ENCODE assay signal across 8 mouse cellular contexts in the genomic region with DNA sequence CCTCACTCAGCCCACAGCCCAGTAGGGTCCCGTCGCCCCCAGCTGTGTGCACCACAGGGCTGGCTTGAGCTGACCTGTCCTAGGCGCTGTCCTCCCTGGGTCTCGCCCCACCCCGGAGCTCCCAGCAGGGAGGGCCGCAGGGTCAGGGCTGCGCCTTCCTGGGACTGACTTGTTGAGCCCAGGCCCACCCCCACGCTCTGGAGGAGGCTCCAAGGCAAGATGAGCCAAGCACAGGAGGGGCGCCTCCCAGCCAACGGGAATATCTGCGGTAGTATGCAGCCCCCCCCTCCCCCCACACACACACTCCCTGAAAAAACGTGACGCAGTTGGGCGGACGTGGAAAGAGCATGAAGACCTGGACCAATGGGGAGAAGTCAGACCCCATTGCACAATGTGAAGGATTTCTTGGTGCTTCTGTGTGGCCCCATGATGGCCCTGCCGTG. TPM values are rescaled to one million over a fixed set of nuclear protein-coding genes. Genes with fewer than 3 reads are reported as not detected.
DNase-seq lines count a peak whose midpoint lies in the region; ATAC-seq and TF ChIP-seq lines count a peak whose summit lies in the region.

No protein-coding gene starts in this region.

- H3K27ac ChIP-seq in bone marrow macrophage, adult 2 months (ENCODE audit: insufficient read depth, low read depth, low read length) = peak overlapping the region; percentile 62
- H3K27ac ChIP-seq in forebrain, embryonic 10.5 days = peak overlapping the region; percentile 80
- peak overlapping the region; percentile 70 for H3K27ac ChIP-seq in liver, embryonic 15.5 days (replicated peaks)
- H3K27ac ChIP-seq in neural tube, embryonic 12.5 days = no peak overlapping the region
- H3K27ac ChIP-seq in left cerebral cortex, adult 2 months = no peak overlapping the region

- TF ChIP-seq POLR2A in bone marrow macrophage, adult 2 months (IDR thresholded peaks at IDR 0.05; ENCODE audit: borderline replicate concordance, low read depth, low read length) = no peak

- peak; percentile 59 for ATAC-seq in liver, embryonic 15.5 days (ENCODE audit: insufficient read depth)
- ATAC-seq in neural tube, embryonic 12.5 days (ENCODE audit: low FRiP score, low read depth) = peak; percentile 33; the same call in 1 of the 2 replicates

- intact Hi-C loops in heart, postnatal 25 days (cut with DNase I) = no loop called here
- intact Hi-C loops in left cerebral cortex, adult 2 months (cut with DNase I) = no loop called here

- WGBS in forebrain, embryonic 10.5 days = 8% methylated on average over 16 of the region's 16 CpGs
- WGBS in liver, embryonic 15.5 days (ENCODE audit: insufficient replicate concordance) = 28% methylated on average over 16 of the region's 16 CpGs
- 18% methylated on average over 16 of the region's 16 CpGs for WGBS in neural tube, embryonic 12.5 days

- H3K36me3 ChIP-seq in forebrain, embryonic 10.5 days (replicated peaks) = no peaks in the 10 kb centered on the region
- no peaks in the 10 kb centered on the region for H3K36me3 ChIP-seq in liver, embryonic 15.5 days (replicated peaks)
- H3K36me3 ChIP-seq in neural tube, embryonic 12.5 days = no peaks in the 10 kb centered on the region

- no peak overlapping the region for H3K4me3 ChIP-seq in bone marrow macrophage, adult 2 months (ENCODE audit: insufficient read depth, low read length)
- H3K4me3 ChIP-seq in forebrain, embryonic 10.5 days = peak overlapping the region; percentile 36
- 0 out of 2 replicates have a peak overlapping the region, but pooled peaks have one; percentile 11 for H3K4me3 ChIP-seq in liver, embryonic 15.5 days (replicated peaks)
- H3K4me3 ChIP-seq in neural tube, embryonic 12.5 days = 0 out of 2 replicates have a peak overlapping the region, but pooled peaks have one; percentile 13
- H3K4me3 ChIP-seq in left cerebral cortex, adult 2 months = no peak overlapping the region

- TF ChIP-seq CTCF in bone marrow macrophage, adult 2 months (IDR thresholded peaks at IDR 0.05; ENCODE audit: low read depth, low read length) = no peak
- TF ChIP-seq CTCF in left cerebral cortex, adult 2 months (IDR thresholded peaks at IDR 0.05) = no peak

- H3K27me3 ChIP-seq in forebrain, embryonic 10.5 days (ENCODE audit: poor library complexity, severe bottlenecking) = peaks cover 18% of the 10 kb centered on the region
- peaks cover 12% of the 10 kb centered on the region for H3K27me3 ChIP-seq in liver, embryonic 15.5 days
- no peaks in the 10 kb centered on the region for H3K27me3 ChIP-seq in neural tube, embryonic 12.5 days (replicated peaks)

- peak; percentile 36 for DNase-seq in forebrain, embryonic 10.5 days (ENCODE audit: extremely low spot score, low spot score)
- peak; percentile 49 for DNase-seq in heart, postnatal 25 days (ENCODE audit: low spot score)
- DNase-seq in left cerebral cortex, adult 2 months (ENCODE audit: extremely low spot score in 1 of 2, low spot score in 2 of 2) = no peak
- DNase-seq in thymus, postnatal 4 days = no peak
- DNase-seq in natural killer cell, adult 2 months (ENCODE audit: low spot score in 2 of 2) = no peak

- no peaks in the 10 kb centered on the region for H3K9me3 ChIP-seq in forebrain, embryonic 10.5 days
- no peaks in the 10 kb centered on the region for H3K9me3 ChIP-seq in liver, embryonic 15.5 days (replicated peaks)
- H3K9me3 ChIP-seq in neural tube, embryonic 12.5 days = no peaks in the 10 kb centered on the region

- peaks cover 49% of the 10 kb centered on the region for H3K4me1 ChIP-seq in bone marrow macrophage, adult 2 months (ENCODE audit: control insufficient read depth, insufficient read depth, low read length)
- H3K4me1 ChIP-seq in forebrain, embryonic 10.5 days = peaks cover 29% of the 10 kb centered on the region
- H3K4me1 ChIP-seq in liver, embryonic 15.5 days (replicated peaks) = peaks cover 6% of the 10 kb centered on the region
- H3K4me1 ChIP-seq in neural tube, embryonic 12.5 days = peaks cover 6% of the 10 kb centered on the region; the same call in 1 of the 2 replicates

- H3K9ac ChIP-seq in liver, embryonic 15.5 days = no peak overlapping the region
- no peak overlapping the region for H3K9ac ChIP-seq in neural tube, embryonic 12.5 days

- peak overlapping the region; percentile 52 for H3K4me2 ChIP-seq in liver, embryonic 15.5 days
- peak overlapping the region; percentile 51 for H3K4me2 ChIP-seq in neural tube, embryonic 12.5 days (replicated peaks)

RNA-seq across cellular contexts. Expression of gene Gm11084, which starts 51.8 kb away (rescaled TPM):
- polyA plus RNA-seq in bone marrow macrophage, adult 2 months (2012; ENCODE audit: insufficient read depth, insufficient read length, missing spikeins) = not detected in 2 replicates
- polyA plus RNA-seq in forebrain, embryonic 10.5 days (2016; fragmentation: Nextera tagmentation; extraction: Ambion mirVana) = not detected in 2 replicates
- total RNA-seq in heart, postnatal 25 days (2021) = not detected
- polyA plus RNA-seq in liver, embryonic 15.5 days (2015; fragmentation: Nextera tagmentation; extraction: Ambion mirVana) = not detected in 2 replicates
- polyA plus RNA-seq in neural tube, embryonic 12.5 days (2016; fragmentation: Nextera tagmentation; extraction: Ambion mirVana) = not detected in 2 replicates
- not detected for total RNA-seq in left cerebral cortex, adult 2 months (2021)

RNA-seq across cellular contexts. Expression of gene Sp3, which starts 58.1 kb away (rescaled TPM):
- polyA plus RNA-seq in bone marrow macrophage, adult 2 months (2012; ENCODE audit: insufficient read depth, insufficient read length, missing spikeins) = 65.5 and 72.8 TPM in 2 replicates
- 46.4 and 47.5 TPM in 2 replicates for polyA plus RNA-seq in forebrain, embryonic 10.5 days (2016; fragmentation: Nextera tagmentation; extraction: Ambion mirVana)
- total RNA-seq in heart, postnatal 25 days (2021) = 10 to 100 TPM; 34.8 to 38.9 TPM
- 33.3 and 33.6 TPM in 2 replicates for polyA plus RNA-seq in liver, embryonic 15.5 days (2015; fragmentation: Nextera tagmentation; extraction: Ambion mirVana)
- polyA plus RNA-seq in neural tube, embryonic 12.5 days (2016; fragmentation: Nextera tagmentation; extraction: Ambion mirVana) = 56.9 and 58.5 TPM in 2 replicates
- 10 to 100 TPM; 51.4 to 56.6 TPM for total RNA-seq in left cerebral cortex, adult 2 months (2021)

Comparison
In these comparisons a context has a peak if more than half of its experiments do, and no peak if none do; other contexts are left out.
1. H3K27ac ChIP-seq: peak in bone marrow macrophage, adult 2 months (single experiment), forebrain, embryonic 10.5 days (single experiment) and liver, embryonic 15.5 days (single experiment); none in neural tube, embryonic 12.5 days (single experiment) and left cerebral cortex, adult 2 months (single experiment).
2. H3K4me3 ChIP-seq: peak in forebrain, embryonic 10.5 days (single experiment), liver, embryonic 15.5 days (single experiment) and neural tube, embryonic 12.5 days (single experiment); none in bone marrow macrophage, adult 2 months (single experiment) and left cerebral cortex, adult 2 months (single experiment).
3. DNase-seq: peak in forebrain, embryonic 10.5 days (single experiment) and heart, postnatal 25 days (single experiment); none in left cerebral cortex, adult 2 months (0 of 2), thymus, postnatal 4 days (single experiment) and natural killer cell, adult 2 months (0 of 2).